Mouse (Mus musculus) ES-E14 (cell line): ENCODE results near the gene Rgs10. TPM values are rescaled to one million over a fixed set of nuclear protein-coding genes. Genes with fewer than 3 reads are reported as not detected.

ENCODE experiments used
- DNase-seq: peaks from one replicate; pipeline ENCODE4 v3.0.0-alpha.2; 2013; ENCODE audit warnings: low read depth, low spot score
- H3K27ac ChIP-seq: 2 replicates; pipeline ENCODE4 v1.5.1; 2012; ENCODE audit warnings: low read depth, mild to moderate bottlenecking, low read length, moderate library complexity, mixed read lengths; ENCODE audit not compliant: poor library complexity, insufficient read depth, severe bottlenecking
- H3K36me3 ChIP-seq: 2 replicates; pipeline ENCODE4 v1.6.1; 2012; ENCODE audit warnings: mild to moderate bottlenecking, low read length, moderate library complexity, mixed read lengths; ENCODE audit not compliant: control insufficient read depth, poor library complexity, insufficient read depth, severe bottlenecking
- H3K4me1 ChIP-seq, 2 experiments: fragments of 150-350 bp in 1 of 2; sonication (generic) in 1 of 2; 2 replicates each; pipeline ENCODE4 v1.6.1; 2012; ENCODE audit warnings: low read length in 2 of 2, mild to moderate bottlenecking in 1 of 2, mixed read lengths in 1 of 2; ENCODE audit not compliant: control insufficient read depth in 2 of 2, insufficient read depth in 2 of 2, poor library complexity in 1 of 2
- H3K4me3 ChIP-seq, 2 experiments: fragments of 150-350 bp in 1 of 2; sonication (generic) in 1 of 2; 2 replicates each; pipeline ENCODE4 v1.5.1; 2012; ENCODE audit warnings: low read length in 2 of 2, low read depth in 1 of 2, mild to moderate bottlenecking in 1 of 2, mixed read lengths in 1 of 2; ENCODE audit not compliant: insufficient read depth in 1 of 2, poor library complexity in 1 of 2, severe bottlenecking in 1 of 2
- H3K9ac ChIP-seq: 2 replicates; pipeline ENCODE4 v1.6.1; 2012; ENCODE audit warnings: low read depth, mild to moderate bottlenecking, low read length, mixed read lengths; ENCODE audit not compliant: poor library complexity, insufficient read depth, severe bottlenecking
- H3K9me3 ChIP-seq: fragments of 150-350 bp; sonication (generic); 2 replicates; pipeline ENCODE4 v1.6.1; 2012; ENCODE audit warnings: low read depth, mild to moderate bottlenecking, low read length; ENCODE audit not compliant: control insufficient read depth, insufficient read depth
- CHD2 ChIP-seq: IDR thresholded peaks from 2 replicates; pipeline ENCODE4 v1.6.1; 2014; ENCODE audit warnings: mild to moderate bottlenecking, low read depth, low read length, inconsistent platforms
- HCFC1 ChIP-seq: IDR thresholded peaks from 2 replicates; pipeline ENCODE4 v1.6.1; 2012; ENCODE audit warnings: low read length, inconsistent platforms, borderline replicate concordance; ENCODE audit not compliant: insufficient read depth
- MAFK ChIP-seq: IDR thresholded peaks from 2 replicates; pipeline ENCODE4 v1.6.1; 2014; ENCODE audit warnings: mild to moderate bottlenecking, low read depth, low read length, inconsistent platforms; ENCODE audit not compliant: insufficient read depth
- ZC3H11A ChIP-seq: IDR thresholded peaks from 2 replicates; pipeline ENCODE4 v1.6.1; 2012; ENCODE audit warnings: low read depth, mild to moderate bottlenecking, inconsistent platforms, low read length, borderline replicate concordance
- ZNF384 ChIP-seq: IDR thresholded peaks from 2 replicates; pipeline ENCODE4 v1.6.1; 2012; ENCODE audit warnings: low read depth, low read length, inconsistent platforms
- in situ Hi-C, 2 experiments: fragments of 600-800 bp; cut with MboI; formaldehyde crosslinking; loops; one replicate each; pipeline ENCODE4 v1.15.1; 2025; ENCODE audit warnings: low sequenced_read_pairs in 2 of 2, inconsistent platforms in 1 of 2; ENCODE audit not compliant: unreplicated experiment in 2 of 2
- total RNA-seq: library from RNA; depleted of rRNA; stranded (reverse); fragments of 300-350 nt; gene quantifications from 2 replicates; pipeline ENCODE4 v1.2.3, GENCODE M21; 2012; rRNA removed

Rgs10 gene
- 5.4 and 6.2 TPM in 2 replicates for total RNA-seq

GRCm38 (mm10) chr7:128417930-128418779, at the start of gene Rgs10:
Gene Rgs10, minus strand, starts transcription at chr7:128418758.
- Histone ChIP-seq H3K4me3 (peak within 1 kb of the TSS; percentile 80 to 93), H3K27ac (no peak within 1 kb of the TSS), H3K36me3 (no peaks in the 10 kb centered on the region), H3K9ac (peak within 1 kb of the TSS; percentile 75), H3K4me1 (peaks cover 0 to 2% of the 10 kb centered on the region in 2 experiments; a peak in 1 of 4 replicates), H3K9me3 (no peaks in the 10 kb centered on the region)
- in situ Hi-C loops, result loop anchor here in 1 of 2 experiments (25.0 kb wide), 1 partner anchor 269 kb away; no protein-coding TSS in a partner anchor
- TF ChIP-seq HCFC1 (no peak), CHD2 (no peak), ZC3H11A (no peak), MAFK (no peak), ZNF384 (no peak)
- no peak for DNase-seq

GRCm38 (mm10) chr7:128462406-128462805, 43.8 kb upstream of the Rgs10 start:
- Histone ChIP-seq H3K4me3 (peak overlapping the region; percentile 67 to 74), H3K27ac (no peak overlapping the region; the same call in 1 of the 2 replicates), H3K9ac (peak overlapping the region; percentile 93; the same call in 1 of the 2 replicates), H3K4me1 (peaks cover 0 to 2% of the 10 kb centered on the region in 2 experiments; a peak in 1 of 4 replicates), H3K36me3 (no peaks in the 10 kb centered on the region), H3K9me3 (no peaks in the 10 kb centered on the region)
- in situ Hi-C loops, result no loop called here
- peak; percentile 48 for DNase-seq
- TF ChIP-seq ZNF384 (no peak), HCFC1 (no peak), ZC3H11A (no peak), MAFK (no peak), CHD2 (no peak)

GRCm38 (mm10) chr7:128461285-128462215, 43.0 kb upstream of the Rgs10 start, which contains the start of gene Tial1:
Gene Tial1, minus strand, starts transcription at chr7:128461717.
- peaks cover 0 to 2% of the 10 kb centered on the region in 2 experiments; a peak in 1 of 4 replicates for H3K4me1 ChIP-seq
- TF ChIP-seq ZC3H11A (0 out of 2 replicates have a peak, but pooled peaks have one; percentile 2), CHD2 (peak; percentile 82), ZNF384 (no peak), MAFK (no peak), HCFC1 (peak; percentile 95)
- no peaks in the 10 kb centered on the region for H3K9me3 ChIP-seq
- no peaks in the 10 kb centered on the region for H3K36me3 ChIP-seq
- peak; percentile 97 for DNase-seq
- H3K27ac ChIP-seq, result peak within 1 kb of the TSS; percentile 89
- H3K4me3 ChIP-seq, result peak within 1 kb of the TSS; percentile 85 to 98
- peak within 1 kb of the TSS; percentile 97 for H3K9ac ChIP-seq
- in situ Hi-C loops, result no loop called here

GRCm38 (mm10) chr7:128460865-128461228, 42.3 kb upstream of the Rgs10 start:
- Histone ChIP-seq H3K4me3 (peak overlapping the region; percentile 85 to 98), H3K27ac (peak overlapping the region; percentile 89), H3K9me3 (no peaks in the 10 kb centered on the region), H3K36me3 (no peaks in the 10 kb centered on the region), H3K4me1 (peaks cover 0 to 2% of the 10 kb centered on the region in 2 experiments; a peak in 1 of 4 replicates), H3K9ac (peak overlapping the region; percentile 97)
- peak; percentile 28 for DNase-seq
- in situ Hi-C loops, result no loop called here
- TF ChIP-seq ZC3H11A (no peak), CHD2 (no peak)
